Mouse (Mus musculus) right cerebral cortex, postnatal 25 days (tissue): ENCODE results near the gene Crtac1.

ENCODE experiments used
- DNase-seq: peaks from one replicate; pipeline ENCODE4 v3.0.0; 2022

Gene Crtac1

DNA sequence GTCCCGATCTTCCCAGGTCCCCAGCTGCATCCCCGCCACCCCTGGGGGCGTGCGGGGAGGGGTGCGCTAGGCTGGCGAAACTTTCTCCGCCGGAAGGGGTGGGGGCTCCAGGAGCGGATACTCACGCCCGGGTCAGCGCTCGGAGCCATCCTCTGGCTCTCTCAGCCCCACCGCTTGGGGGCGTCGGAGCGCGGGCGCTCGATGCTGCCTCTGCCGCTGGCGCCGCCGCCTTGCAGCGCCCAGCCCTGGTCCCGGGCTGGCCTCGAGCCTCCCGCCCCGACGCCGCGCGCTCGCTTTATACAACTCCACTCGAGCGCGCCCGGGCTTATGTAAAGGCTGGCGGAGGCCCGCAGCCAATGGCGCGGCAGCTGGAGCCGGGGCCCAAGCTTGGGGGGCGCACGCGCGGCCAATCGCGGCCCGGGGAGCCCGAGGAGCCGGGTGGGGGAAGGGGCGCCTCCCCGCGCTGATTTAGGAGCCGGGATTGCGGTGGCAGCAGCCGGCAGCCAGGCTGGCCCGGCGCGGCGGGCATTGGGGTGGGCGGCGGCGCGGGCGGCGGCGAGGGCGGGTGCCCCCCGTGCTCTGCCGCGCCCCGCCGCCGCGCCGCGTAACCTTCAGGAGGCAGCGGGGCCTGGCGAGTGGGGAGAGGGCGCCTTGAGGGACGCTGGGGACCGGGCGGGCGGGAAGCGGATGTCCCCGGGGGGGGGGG lies at the start of gene Crtac1:
Gene Crtac1 (minus strand): TSS at position 299 of the 706 bp plus-strand sequence.
- DNase-seq = peak; percentile 91

DNA sequence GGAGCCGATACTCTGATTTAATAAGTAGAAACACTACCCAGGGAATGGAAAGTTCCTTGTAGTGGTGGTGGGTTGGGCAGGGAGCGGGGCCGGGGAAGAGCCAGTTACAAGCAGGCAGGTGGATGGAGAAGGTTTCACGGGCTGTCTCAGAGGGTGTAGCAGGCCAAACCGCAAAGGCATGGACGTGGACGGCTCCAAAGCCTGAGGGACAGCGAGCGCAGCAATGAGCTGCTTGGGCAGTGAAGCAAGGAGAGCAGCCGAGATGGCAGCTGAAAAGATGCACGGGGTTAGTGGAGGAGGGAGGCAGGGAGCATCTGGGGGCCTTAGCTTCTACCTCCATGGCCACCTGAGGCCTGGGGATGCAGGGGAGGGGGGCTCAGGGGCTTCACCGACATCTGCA lies 46.7 kb upstream of the Crtac1 start:
- DNase-seq = no peak

- peak; percentile 36 for DNase-seq
Measured at GRCm38 (mm10) chr19:42477769-42478168, 46.2 kb upstream of the Crtac1 start.

- no peak for DNase-seq
Measured at GRCm38 (mm10) chr19:42472831-42473230, 41.2 kb upstream of the Crtac1 start.

DNA sequence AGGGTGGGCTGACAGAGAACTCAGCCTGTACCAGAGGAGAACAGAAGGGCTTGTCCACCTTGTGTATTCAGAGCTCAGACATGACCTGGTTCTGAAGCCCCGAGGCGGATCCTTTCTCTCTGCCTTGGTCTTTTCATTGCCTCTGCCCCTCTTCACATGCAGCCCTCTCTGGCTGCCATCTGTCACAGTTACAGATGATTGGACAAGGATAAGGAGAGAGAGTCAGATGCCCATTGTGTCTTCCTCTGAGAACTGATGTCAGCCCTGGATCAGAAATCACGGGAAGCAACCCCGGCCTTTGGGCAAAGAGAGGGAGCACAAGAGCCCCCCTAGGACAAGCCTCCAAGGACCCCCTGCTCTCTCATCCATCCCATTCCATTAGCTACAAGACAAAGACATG lies 40.0 kb upstream of the Crtac1 start:
- no peak for DNase-seq

GRCm38 (mm10) chr19:42461851-42462250 lies 30.3 kb upstream of the Crtac1 start:
- no peak for DNase-seq

DNA sequence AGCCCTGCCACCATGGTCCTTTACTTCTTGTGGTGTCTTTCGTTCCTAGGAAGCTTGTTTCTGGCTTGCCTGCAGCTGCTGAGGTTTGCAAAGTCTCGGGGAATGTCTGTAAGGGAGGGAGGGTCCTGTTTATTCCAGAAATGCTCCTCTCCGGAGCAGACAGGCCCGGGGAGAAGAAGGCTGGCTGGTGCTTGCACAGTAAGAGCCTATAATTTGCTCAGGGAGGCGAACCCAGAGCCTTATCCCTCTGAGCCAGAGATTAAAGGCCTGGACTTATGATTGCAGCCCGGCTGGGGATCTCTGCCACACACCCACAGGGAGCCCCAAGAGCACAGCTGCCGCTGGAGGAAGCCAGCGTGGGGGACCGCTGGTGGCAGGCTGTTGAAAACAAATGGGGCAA lies 29.8 kb upstream of the Crtac1 start:
- no peak for DNase-seq

- no peak for DNase-seq
Measured at GRCm38 (mm10) chr19:42459512-42459911, 27.9 kb upstream of the Crtac1 start.

GRCm38 (mm10) chr19:42454481-42455236 lies 23.1 kb upstream of the Crtac1 start:
- no peak for DNase-seq

DNA sequence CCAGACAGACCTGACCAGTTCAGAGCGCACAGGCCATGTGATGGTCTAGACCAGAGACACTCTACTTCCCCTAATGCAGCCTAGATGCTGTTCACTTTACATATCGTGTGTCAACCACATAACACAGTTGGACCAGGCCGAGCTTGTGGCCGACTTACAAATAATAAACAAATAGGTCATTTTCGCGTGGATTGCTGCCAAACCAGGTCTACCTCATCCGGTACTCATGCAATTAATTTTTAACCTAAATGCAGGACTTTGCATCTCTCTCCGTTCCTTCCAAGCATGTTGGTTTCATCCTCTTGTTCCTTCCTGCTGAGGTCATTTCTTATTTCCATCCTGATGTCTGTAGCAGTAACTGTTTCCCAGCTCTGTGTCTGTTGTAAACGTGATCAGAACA lies 22.4 kb upstream of the Crtac1 start:
- no peak for DNase-seq

- no peak for DNase-seq
Measured at GRCm38 (mm10) chr19:42452539-42452938, 21.0 kb upstream of the Crtac1 start.

GRCm38 (mm10) chr19:42448539-42448938 lies 17.0 kb upstream of the Crtac1 start:
- DNase-seq = no peak

- no peak for DNase-seq
Measured at GRCm38 (mm10) chr19:42443887-42444409, 12.4 kb upstream of the Crtac1 start.

DNA sequence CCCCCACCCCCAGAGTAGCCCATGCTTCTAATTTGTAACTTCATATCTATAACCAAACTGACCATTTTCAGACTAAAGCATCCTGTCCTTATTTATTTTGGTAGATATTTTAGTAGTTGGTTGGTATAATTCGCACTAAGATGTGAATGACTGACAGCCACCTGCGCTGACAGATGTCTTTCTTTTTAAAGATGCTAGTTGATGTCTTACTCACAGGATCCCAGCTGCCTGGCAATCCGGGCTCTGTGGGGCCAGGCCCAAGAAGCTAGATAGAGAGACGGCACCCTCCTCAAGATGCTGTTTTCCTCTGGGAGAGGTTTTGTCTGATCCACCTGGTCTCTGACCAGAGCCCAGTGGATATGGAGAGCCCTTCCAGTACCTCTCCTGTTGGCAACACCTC lies 11.7 kb upstream of the Crtac1 start:
- DNase-seq = no peak

DNA sequence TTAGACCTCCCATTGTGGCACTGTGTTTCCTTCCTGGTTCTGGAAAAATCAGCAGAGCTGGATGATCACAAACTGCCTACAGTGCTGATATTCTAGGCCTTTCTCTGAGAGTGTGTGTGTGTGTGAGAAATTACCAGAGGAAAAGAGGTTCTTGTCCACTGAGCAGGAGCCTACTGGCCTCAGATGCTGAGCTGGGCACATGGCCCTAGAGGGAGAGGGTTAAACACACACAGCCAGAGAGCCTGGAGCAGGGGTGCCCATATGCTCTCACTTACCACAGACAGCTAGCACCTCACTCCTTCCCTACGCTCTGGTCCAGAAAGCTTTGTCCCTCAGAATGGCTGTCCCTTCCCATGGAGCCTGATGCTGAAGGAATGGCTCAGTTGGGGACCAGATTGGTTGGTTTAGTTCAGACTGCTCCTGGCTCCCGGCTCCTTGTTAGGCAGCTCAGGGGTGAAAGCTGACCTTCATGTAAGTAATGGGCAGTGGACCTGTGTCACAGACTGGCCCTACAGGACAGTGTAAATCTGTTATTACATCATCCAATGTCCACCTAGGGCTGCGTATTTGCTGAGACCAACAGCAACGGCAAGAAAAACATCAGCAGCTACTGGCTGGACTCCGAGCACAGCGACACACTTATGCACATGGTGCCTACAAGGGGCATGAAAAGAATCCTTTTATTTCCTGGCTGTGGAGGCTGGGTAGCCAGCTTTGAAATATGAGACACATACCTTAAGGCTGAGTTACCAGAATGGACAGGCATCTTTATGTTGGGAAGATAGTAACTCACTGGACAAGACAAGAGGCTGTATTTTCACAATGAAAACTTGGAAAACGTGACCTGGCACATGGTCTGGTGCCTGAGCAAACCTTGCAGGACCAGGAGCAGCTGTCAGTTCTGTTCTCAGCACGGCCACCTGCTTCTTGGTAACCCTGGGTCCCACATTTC lies 10.9 kb upstream of the Crtac1 start:
- no peak for DNase-seq

- DNase-seq = no peak
Measured at GRCm38 (mm10) chr19:42440089-42440488, 8.5 kb upstream of the Crtac1 start.

GRCm38 (mm10) chr19:42439353-42439752 lies 7.8 kb upstream of the Crtac1 start:
- DNase-seq = no peak

DNA sequence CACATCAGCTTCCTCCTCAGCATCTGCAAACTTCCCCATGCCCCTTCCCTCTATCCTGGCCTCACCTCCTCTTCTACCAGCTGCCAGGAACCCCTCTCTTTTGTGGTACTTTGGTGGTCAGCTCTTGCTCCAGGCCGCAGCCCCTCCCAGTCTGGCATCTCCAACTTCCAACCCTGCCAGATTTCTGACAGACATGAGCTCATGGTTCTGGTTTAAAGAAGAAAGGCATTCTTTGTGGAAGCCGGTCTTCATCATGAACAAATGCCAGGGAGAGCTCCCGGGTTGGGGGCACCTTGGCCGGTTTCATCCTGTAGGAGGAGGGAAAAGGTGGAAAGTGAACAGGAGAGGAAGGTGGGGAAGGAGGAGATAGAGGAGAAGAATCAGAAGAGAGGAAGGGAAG lies 4.0 kb upstream of the Crtac1 start:
- DNase-seq = no peak

DNA sequence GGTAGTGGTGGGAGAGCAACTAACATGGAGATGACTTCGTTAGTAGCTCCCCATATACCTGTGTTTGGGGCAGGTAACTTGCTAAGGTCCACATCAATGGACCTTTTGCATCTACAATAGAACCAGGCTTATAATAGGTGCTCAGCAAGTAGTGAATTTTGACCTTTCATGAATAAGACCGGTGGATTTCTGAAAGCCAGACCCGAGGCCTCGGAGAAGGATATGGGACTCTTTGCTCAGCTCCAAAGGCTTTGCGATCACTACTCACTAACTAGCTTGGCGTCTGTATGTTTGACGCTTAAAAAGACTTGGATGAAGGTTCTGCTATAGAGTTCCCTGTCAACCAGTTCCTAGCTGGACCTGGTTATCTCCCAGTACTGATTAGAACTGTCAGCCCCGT lies 1.2 kb upstream of the Crtac1 start:
- DNase-seq = no peak

DNA sequence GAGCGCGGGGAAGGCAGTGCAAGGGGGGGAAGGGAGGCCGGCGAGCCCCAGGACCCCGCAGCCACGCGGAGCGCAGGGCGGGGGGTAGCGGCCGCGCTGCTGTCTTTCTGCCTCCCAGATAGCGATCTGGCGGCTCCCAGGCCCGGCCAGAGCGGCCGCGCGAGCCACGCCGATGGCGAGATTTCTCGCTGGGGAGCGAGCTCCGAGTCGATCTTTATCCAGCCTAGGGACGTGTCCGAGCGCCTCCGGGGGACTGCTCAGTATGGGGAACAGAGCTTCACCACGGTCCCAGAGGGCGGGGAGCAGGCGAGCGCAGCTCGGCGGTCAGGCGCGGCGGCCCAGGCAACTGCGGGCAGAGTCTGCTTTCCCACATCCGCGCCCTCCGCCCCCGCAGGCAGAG lies 608 bp upstream of the Crtac1 start:
- DNase-seq = peak; percentile 63

GRCm38 (mm10) chr19:42430981-42431380 lies 602 bp downstream of the Crtac1 start:
- DNase-seq = peak; percentile 45

DNA sequence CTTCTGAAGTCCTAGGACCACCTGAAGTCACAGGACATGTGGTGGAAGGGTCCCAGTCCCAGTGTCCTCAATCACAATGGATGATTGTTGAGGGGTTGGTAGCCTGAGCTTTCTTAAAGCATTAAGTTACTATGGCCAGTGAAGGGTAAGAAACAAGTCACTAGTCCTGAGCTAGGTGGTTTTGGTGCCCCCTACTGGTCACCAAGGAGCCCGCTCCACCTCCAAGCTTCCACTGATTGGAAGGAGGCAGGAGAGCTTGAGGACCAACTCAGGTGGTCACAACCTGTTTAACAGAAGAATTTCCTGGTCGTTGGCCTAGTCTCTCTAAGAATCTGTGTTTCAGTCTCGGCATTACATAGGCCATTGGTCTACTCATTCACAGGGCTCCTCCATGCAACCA lies 2.2 kb downstream of the Crtac1 start:
- DNase-seq = peak; percentile 67

GRCm38 (mm10) chr19:42425208-42425607 lies 6.4 kb downstream of the Crtac1 start:
- DNase-seq = no peak
